Mouse (Mus musculus): ENCODE measurements around the gene Nxph4. TPM values are rescaled to one million over a fixed set of nuclear protein-coding genes. Genes with fewer than 3 reads are reported as not detected.

Nxph4 gene
- polyA plus RNA-seq, 1 experiment from 2014 or later, result not detected

DNA sequence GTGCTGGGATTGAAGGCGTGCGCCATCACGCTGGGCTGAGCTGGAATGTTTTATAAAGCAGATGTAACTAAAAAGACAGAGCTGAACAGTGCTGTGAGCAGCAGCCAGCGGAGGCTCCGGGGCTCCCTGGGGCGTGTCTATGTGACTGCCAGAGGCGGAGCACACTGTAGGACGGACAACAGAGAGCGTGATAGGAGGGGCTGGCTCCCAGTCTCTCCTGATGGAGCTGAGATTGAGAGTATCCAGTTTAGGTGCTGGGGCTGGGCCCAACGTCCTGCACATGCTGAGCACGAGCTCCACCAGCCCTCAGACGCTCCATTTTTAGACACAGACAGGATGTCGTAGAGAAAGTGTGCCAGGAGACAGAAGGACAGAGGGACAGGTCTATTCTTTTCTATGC lies 29.9 kb upstream of the Nxph4 start:
- ATAC-seq (no peak), DNase-seq (no peak)
- H3K9me3 ChIP-seq (ENCODE audit: low read length), result no peaks in the 10 kb centered on the region
- no peak overlapping the region for H3K9ac ChIP-seq (replicated peaks)
- H3K4me2 ChIP-seq (ENCODE audit: low read depth, low read length), result no peak overlapping the region
- no peak for TF ChIP-seq CTCF (IDR thresholded peaks at IDR 0.05; ENCODE audit: low read depth)
- TF ChIP-seq EP300 (IDR thresholded peaks at IDR 0.05; ENCODE audit: low read depth), result no peak
- no peak overlapping the region for H3K27ac ChIP-seq (ENCODE audit: low read depth)
- no peaks in the 10 kb centered on the region for H3K4me1 ChIP-seq (ENCODE audit: insufficient read depth)
- 39% methylated on average over 13 of the region's 13 CpGs for WGBS (ENCODE audit: insufficient replicate concordance)
- peaks cover 39% of the 10 kb centered on the region for H3K36me3 ChIP-seq (replicated peaks; ENCODE audit: insufficient read depth, low read length)
- H3K4me3 ChIP-seq (ENCODE audit: low read depth, low read length), result no peak overlapping the region
- no peaks in the 10 kb centered on the region for H3K27me3 ChIP-seq (ENCODE audit: insufficient read depth, low read length)

GRCm38 (mm10) chr10:127563840-127564239 lies 29.5 kb upstream of the Nxph4 start:
- ATAC-seq, result no peak
- no peak for DNase-seq

DNA sequence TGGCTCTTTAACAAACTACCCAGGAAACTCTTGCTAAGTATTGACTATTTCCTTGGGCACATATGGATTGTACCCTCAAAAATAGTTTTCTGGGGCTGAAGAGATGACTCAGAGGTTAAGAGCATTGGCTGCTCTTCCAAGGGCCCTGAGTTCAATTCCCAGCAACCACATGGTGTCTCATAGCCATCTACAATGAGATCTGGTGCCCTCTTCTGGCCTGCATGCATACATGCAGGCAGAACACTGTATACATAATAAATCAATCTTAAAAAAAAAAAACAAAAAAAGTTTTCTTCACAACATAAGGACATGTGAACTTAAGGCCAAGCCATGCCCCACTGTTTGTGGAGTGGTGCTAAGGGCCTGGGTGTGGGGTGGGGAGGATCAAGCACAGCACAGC lies 26.8 kb upstream of the Nxph4 start:
- no peak for ATAC-seq
- peaks cover 57% of the 10 kb centered on the region for H3K36me3 ChIP-seq (replicated peaks; ENCODE audit: insufficient read depth, low read length)

More at GRCm38 (mm10) chr10:127563840-127564239, 29.5 kb upstream of the Nxph4 start:
- no peak overlapping the region for H3K4me2 ChIP-seq (ENCODE audit: low read depth, low read length)
- no peaks in the 10 kb centered on the region for H3K27me3 ChIP-seq (ENCODE audit: insufficient read depth, low read length)
- TF ChIP-seq EP300 (IDR thresholded peaks at IDR 0.05; ENCODE audit: low read depth), result no peak
- no peak for TF ChIP-seq CTCF (IDR thresholded peaks at IDR 0.05; ENCODE audit: low read depth)
- H3K4me1 ChIP-seq (ENCODE audit: insufficient read depth), result no peaks in the 10 kb centered on the region
- peaks cover 42% of the 10 kb centered on the region for H3K36me3 ChIP-seq (replicated peaks; ENCODE audit: insufficient read depth, low read length)
- no peak overlapping the region for H3K4me3 ChIP-seq (ENCODE audit: low read depth, low read length)
- H3K9me3 ChIP-seq (ENCODE audit: low read length), result no peaks in the 10 kb centered on the region
- no peak overlapping the region for H3K9ac ChIP-seq (replicated peaks)
- 36% methylated on average over 8 of the region's 8 CpGs for WGBS (ENCODE audit: insufficient replicate concordance)
- no peak overlapping the region for H3K27ac ChIP-seq (ENCODE audit: low read depth)

DNA sequence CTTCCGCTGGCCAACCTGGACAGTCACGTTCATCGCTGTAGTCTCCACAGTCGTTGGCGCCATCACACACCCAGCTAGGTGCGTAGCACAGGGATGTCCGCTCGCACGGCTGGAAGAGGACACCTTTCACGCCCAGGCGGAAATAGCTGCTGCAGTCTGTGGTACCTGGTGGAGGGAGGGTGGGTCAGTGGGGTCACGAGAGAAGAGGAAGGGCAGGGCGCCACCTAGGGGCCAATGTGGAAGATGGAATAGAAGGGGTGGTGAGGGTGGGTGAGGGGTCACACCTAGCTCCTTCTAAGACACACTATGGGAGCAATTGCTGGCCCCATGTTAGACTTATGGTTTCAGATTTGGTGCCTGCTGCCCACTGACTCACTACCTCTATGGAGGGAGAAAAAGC lies 23.0 kb upstream of the Nxph4 start:
- Histone ChIP-seq H3K4me1 (ENCODE audit: insufficient read depth) (no peaks in the 10 kb centered on the region), H3K9me3 (ENCODE audit: low read length) (no peaks in the 10 kb centered on the region), H3K4me3 (ENCODE audit: low read depth, low read length) (no peak overlapping the region), H3K27ac (ENCODE audit: low read depth) (no peak overlapping the region), H3K4me2 (ENCODE audit: low read depth, low read length) (no peak overlapping the region), H3K9ac (replicated peaks) (no peak overlapping the region), H3K27me3 (ENCODE audit: insufficient read depth, low read length) (no peaks in the 10 kb centered on the region), H3K36me3 (replicated peaks; ENCODE audit: insufficient read depth, low read length) (peaks cover 72% of the 10 kb centered on the region)
- no peak for ATAC-seq
- 86% methylated on average over 13 of the region's 13 CpGs for WGBS (ENCODE audit: insufficient replicate concordance)
- TF ChIP-seq EP300 (IDR thresholded peaks at IDR 0.05; ENCODE audit: low read depth) (no peak), CTCF (IDR thresholded peaks at IDR 0.05; ENCODE audit: low read depth) (peak; percentile 49)
- DNase-seq, result no peak

More for the DNA sequence above, 26.8 kb upstream of the Nxph4 start:
- H3K27me3 ChIP-seq (ENCODE audit: insufficient read depth, low read length), result no peaks in the 10 kb centered on the region
- no peak for DNase-seq
- H3K9me3 ChIP-seq (ENCODE audit: low read length), result no peaks in the 10 kb centered on the region
- no peak overlapping the region for H3K9ac ChIP-seq (replicated peaks)
- no peak overlapping the region for H3K4me3 ChIP-seq (ENCODE audit: low read depth, low read length)
- TF ChIP-seq CTCF (IDR thresholded peaks at IDR 0.05; ENCODE audit: low read depth), result peak; percentile 53
- no peak for TF ChIP-seq EP300 (IDR thresholded peaks at IDR 0.05; ENCODE audit: low read depth)
- no peak overlapping the region for H3K4me2 ChIP-seq (ENCODE audit: low read depth, low read length)
- H3K4me1 ChIP-seq (ENCODE audit: insufficient read depth), result no peaks in the 10 kb centered on the region
- H3K27ac ChIP-seq (ENCODE audit: low read depth), result no peak overlapping the region

DNA sequence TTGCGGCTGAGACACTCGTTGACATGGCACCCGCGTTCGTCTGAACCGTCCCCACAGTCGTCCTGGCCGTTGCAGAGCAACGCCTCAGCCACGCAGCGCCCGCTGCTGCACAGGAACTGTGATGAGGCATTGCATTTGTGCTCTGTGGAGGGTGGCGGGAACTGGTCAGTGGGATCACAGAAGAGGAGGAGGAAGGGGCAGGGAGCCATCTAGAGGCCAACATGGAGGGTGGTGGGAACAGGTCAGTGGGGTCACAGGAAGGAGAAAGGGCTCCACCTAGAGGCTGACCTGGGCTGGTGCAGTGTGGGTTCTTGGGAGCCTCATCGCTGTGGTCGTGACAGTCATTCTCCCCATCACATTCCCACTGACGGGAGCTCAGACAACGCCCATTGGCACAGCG lies 21.3 kb upstream of the Nxph4 start:
- 78% methylated on average over 18 of the region's 18 CpGs for WGBS (ENCODE audit: insufficient replicate concordance)
- Histone ChIP-seq H3K27ac (ENCODE audit: low read depth) (no peak overlapping the region), H3K9me3 (ENCODE audit: low read length) (no peaks in the 10 kb centered on the region), H3K4me1 (ENCODE audit: insufficient read depth) (no peaks in the 10 kb centered on the region), H3K4me3 (ENCODE audit: low read depth, low read length) (no peak overlapping the region), H3K27me3 (ENCODE audit: insufficient read depth, low read length) (no peaks in the 10 kb centered on the region), H3K9ac (replicated peaks) (no peak overlapping the region), H3K4me2 (ENCODE audit: low read depth, low read length) (no peak overlapping the region), H3K36me3 (replicated peaks; ENCODE audit: insufficient read depth, low read length) (peaks cover 69% of the 10 kb centered on the region)
- DNase-seq (peak; percentile 54), ATAC-seq (peak; percentile 41; the same call in 1 of the 2 replicates)
- TF ChIP-seq EP300 (IDR thresholded peaks at IDR 0.05; ENCODE audit: low read depth) (no peak), CTCF (IDR thresholded peaks at IDR 0.05; ENCODE audit: low read depth) (peak; percentile 84)

- Histone ChIP-seq H3K27me3 (ENCODE audit: insufficient read depth, low read length) (no peaks in the 10 kb centered on the region), H3K9ac (replicated peaks) (no peak overlapping the region), H3K36me3 (replicated peaks; ENCODE audit: insufficient read depth, low read length) (peaks cover 62% of the 10 kb centered on the region), H3K9me3 (ENCODE audit: low read length) (no peaks in the 10 kb centered on the region), H3K4me2 (ENCODE audit: low read depth, low read length) (no peak overlapping the region), H3K4me3 (ENCODE audit: low read depth, low read length) (no peak overlapping the region), H3K27ac (ENCODE audit: low read depth) (no peak overlapping the region), H3K4me1 (ENCODE audit: insufficient read depth) (no peaks in the 10 kb centered on the region)
- TF ChIP-seq CTCF (IDR thresholded peaks at IDR 0.05; ENCODE audit: low read depth) (no peak), EP300 (IDR thresholded peaks at IDR 0.05; ENCODE audit: low read depth) (no peak)
- ATAC-seq (no peak), DNase-seq (no peak)
- 84% methylated on average over 17 of the region's 17 CpGs for WGBS (ENCODE audit: insufficient replicate concordance)
These were observed 15.5 kb upstream of the Nxph4 start for GRCm38 (mm10) chr10:127549892-127550291.

DNA sequence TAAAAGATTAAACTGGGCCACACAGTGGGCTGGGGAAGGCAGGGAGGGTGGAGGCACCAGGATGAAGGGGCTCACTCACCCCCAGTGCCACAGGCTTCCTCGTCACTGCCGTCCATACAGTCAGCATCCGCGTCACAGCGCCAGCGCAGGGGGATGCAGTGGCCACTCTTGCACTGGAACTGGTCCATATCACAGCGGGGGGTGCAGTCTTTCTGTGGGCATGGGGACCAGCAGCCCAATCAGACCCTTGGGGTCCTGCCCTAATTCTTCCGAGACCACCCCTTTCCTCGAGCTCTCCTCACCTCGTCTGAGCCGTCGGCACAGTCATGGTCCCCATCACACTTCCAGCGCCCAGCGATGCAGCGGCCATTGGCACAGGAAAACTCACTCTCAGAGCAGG lies 13.9 kb upstream of the Nxph4 start:
- H3K4me3 ChIP-seq (ENCODE audit: low read depth, low read length), result no peak overlapping the region
- H3K27me3 ChIP-seq (ENCODE audit: insufficient read depth, low read length), result no peaks in the 10 kb centered on the region
- H3K4me2 ChIP-seq (ENCODE audit: low read depth, low read length), result no peak overlapping the region
- no peaks in the 10 kb centered on the region for H3K9me3 ChIP-seq (ENCODE audit: low read length)
- H3K27ac ChIP-seq (ENCODE audit: low read depth), result no peak overlapping the region
- H3K9ac ChIP-seq (replicated peaks), result no peak overlapping the region
- DNase-seq (no peak), ATAC-seq (no peak)
- 88% methylated on average over 15 of the region's 15 CpGs for WGBS (ENCODE audit: insufficient replicate concordance)
- no peaks in the 10 kb centered on the region for H3K4me1 ChIP-seq (ENCODE audit: insufficient read depth)
- no peak for TF ChIP-seq CTCF (IDR thresholded peaks at IDR 0.05; ENCODE audit: low read depth)
- no peak for TF ChIP-seq EP300 (IDR thresholded peaks at IDR 0.05; ENCODE audit: low read depth)
- peaks cover 58% of the 10 kb centered on the region for H3K36me3 ChIP-seq (replicated peaks; ENCODE audit: insufficient read depth, low read length)
